Mouse (Mus musculus) embryonic facial prominence, embryonic 11.5 days (tissue): ENCODE results near the gene Rnf223. TPM values are rescaled to one million over a fixed set of nuclear protein-coding genes. Genes with fewer than 3 reads are reported as not detected.
A peak's percentile ranks its signal among the peaks of the same experiment; 100 is the strongest.

Experiments
- ATAC-seq: fragments of 200-750 bp; cut with Nextera tagmentation; replicated peaks from 2 replicates; pipeline ENCODE4 v1.8.0; 2017; ENCODE audit warnings: low read depth; ENCODE audit not compliant: insufficient number of reproducible peaks, low FRiP score, low TSS enrichment
- DNase-seq: peaks from one replicate; pipeline ENCODE4 v3.0.0-alpha.2; 2015; ENCODE audit warnings: low spot score
- H3K27ac ChIP-seq: fragments of 300-500 bp; sonication (generic); replicated peaks from 2 replicates; pipeline ENCODE4 v1.5.1; 2014; ENCODE audit warnings: mild to moderate bottlenecking, low read depth, low read length, control low read depth
- H3K27me3 ChIP-seq: fragments of 300-500 bp; sonication (generic); 2 replicates; pipeline ENCODE4 v1.6.1; 2014; ENCODE audit warnings: mild to moderate bottlenecking, low read length, moderate library complexity, mixed read lengths; ENCODE audit not compliant: control insufficient read depth, insufficient read depth
- H3K36me3 ChIP-seq: fragments of 300-500 bp; sonication (generic); replicated peaks from 2 replicates; pipeline ENCODE4 v1.6.1; 2014; ENCODE audit warnings: low read depth, mild to moderate bottlenecking, low read length, moderate library complexity, mixed read lengths; ENCODE audit not compliant: control insufficient read depth, insufficient read depth
- H3K4me1 ChIP-seq: fragments of 300-500 bp; sonication (generic); 2 replicates; pipeline ENCODE4 v1.6.1; 2014; ENCODE audit warnings: low read length, mixed read lengths; ENCODE audit not compliant: control insufficient read depth, insufficient read depth
- H3K4me2 ChIP-seq: fragments of 300-500 bp; sonication (generic); 2 replicates; pipeline ENCODE4 v1.6.1; 2014; ENCODE audit warnings: low read depth, mild to moderate bottlenecking, control low read depth, low read length, moderate library complexity
- H3K4me3 ChIP-seq: fragments of 300-500 bp; sonication (generic); 2 replicates; pipeline ENCODE4 v1.5.1; 2014; ENCODE audit warnings: low read depth, low read length, control low read depth
- H3K9ac ChIP-seq: fragments of 300-500 bp; sonication (generic); replicated peaks from 2 replicates; pipeline ENCODE4 v1.6.1; 2014; ENCODE audit warnings: mild to moderate bottlenecking, control low read depth, low read length
- H3K9me3 ChIP-seq: fragments of 300-500 bp; sonication (generic); replicated peaks from 2 replicates; pipeline ENCODE4 v1.6.1; 2016; ENCODE audit warnings: mild to moderate bottlenecking, low read length, inconsistent platforms, mixed read lengths; ENCODE audit not compliant: control insufficient read depth
- WGBS: fragments of 180-500 bp; shearing (Covaris S2); extraction: QIAGEN DNeasy Blood & Tissue Kit; methylation state at CpG from one replicate; pipeline ENCODE4 v1.1.7; 2014; 5-methylcytosine and 5-hydroxymethylcytosine counted together
- polyA plus RNA-seq: library from polyadenylated mRNA; unstranded; fragments of >200 nt; fragmentation: Nextera tagmentation; extraction: Ambion mirVana; gene quantifications from 2 replicates; pipeline ENCODE4 v1.2.1, GENCODE M21; 2014

Gene Rnf223
- polyA plus RNA-seq, 1 experiment from 2014 or later = 0.38 TPM

- WGBS = 77% methylated on average over 5 of the region's 5 CpGs
- Histone ChIP-seq H3K27me3 (no peaks in the 10 kb centered on the region), H3K27ac (no peak overlapping the region), H3K4me1 (no peaks in the 10 kb centered on the region), H3K36me3 (no peaks in the 10 kb centered on the region), H3K4me3 (no peak overlapping the region), H3K4me2 (no peak overlapping the region), H3K9me3 (no peaks in the 10 kb centered on the region), H3K9ac (no peak overlapping the region)
- DNase-seq (no peak), ATAC-seq (no peak)
These were observed 36.6 kb upstream of the Rnf223 start for GRCm38 (mm10) chr4:156093758-156094157.

DNA sequence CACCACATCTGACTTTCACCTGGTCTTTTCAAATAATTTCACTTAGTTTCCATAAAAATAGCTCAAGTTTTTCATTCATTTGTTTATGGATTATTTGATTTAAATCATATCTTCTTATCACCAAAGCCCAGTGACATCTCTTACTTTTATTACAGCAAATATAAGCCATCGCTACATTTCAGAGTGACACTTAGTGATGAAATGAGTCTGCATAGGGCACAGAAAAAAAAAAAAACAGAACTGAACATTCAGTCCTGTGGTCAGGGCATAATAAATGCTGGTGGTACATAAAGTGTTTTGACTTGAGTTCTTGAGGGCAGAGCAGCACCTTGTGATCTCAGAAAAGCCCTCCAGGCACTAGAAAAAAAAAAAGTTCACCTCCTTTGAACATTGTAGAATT, 34.1 kb upstream of the Rnf223 start:
- Histone ChIP-seq H3K9me3 (no peaks in the 10 kb centered on the region), H3K4me3 (no peak overlapping the region), H3K4me2 (no peak overlapping the region), H3K27me3 (no peaks in the 10 kb centered on the region), H3K4me1 (no peaks in the 10 kb centered on the region), H3K27ac (no peak overlapping the region), H3K36me3 (no peaks in the 10 kb centered on the region), H3K9ac (no peak overlapping the region)
- WGBS = 98% methylated on average over 1 of the region's 1 CpGs
- DNase-seq = no peak
- ATAC-seq = no peak

GRCm38 (mm10) chr4:156097770-156098366, 32.4 kb upstream of the Rnf223 start:
- peak; percentile 59 for ATAC-seq
- 51% methylated on average over 9 of the region's 9 CpGs for WGBS

DNA sequence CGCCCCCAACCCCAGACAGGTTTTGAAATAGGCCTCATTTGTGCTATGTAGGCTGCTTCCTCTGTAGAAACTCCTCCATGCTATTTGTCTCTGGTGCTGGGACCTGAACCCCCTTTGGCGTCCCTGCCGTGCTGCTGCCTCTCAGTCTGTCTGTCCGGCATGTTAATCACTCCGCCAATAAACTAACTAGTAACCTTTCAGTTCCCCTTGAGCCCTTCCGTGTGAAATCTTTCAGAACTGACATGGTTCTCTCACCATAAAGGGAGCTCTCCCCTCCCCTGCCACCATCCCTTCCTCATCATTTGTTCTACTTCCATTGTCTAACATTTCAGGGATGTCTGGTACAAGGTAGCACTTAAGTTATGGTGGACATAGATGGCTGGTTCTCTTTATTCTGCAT, 30.9 kb upstream of the Rnf223 start:
- Histone ChIP-seq H3K27ac (no peak overlapping the region), H3K9me3 (no peaks in the 10 kb centered on the region), H3K27me3 (no peaks in the 10 kb centered on the region), H3K4me3 (no peak overlapping the region), H3K36me3 (no peaks in the 10 kb centered on the region), H3K4me2 (no peak overlapping the region), H3K4me1 (no peaks in the 10 kb centered on the region), H3K9ac (no peak overlapping the region)
- no peak for DNase-seq
- ATAC-seq = no peak
- 74% methylated on average over 6 of the region's 6 CpGs for WGBS

More at GRCm38 (mm10) chr4:156097770-156098366, 32.4 kb upstream of the Rnf223 start:
- H3K9ac ChIP-seq = no peak overlapping the region
- H3K36me3 ChIP-seq = no peaks in the 10 kb centered on the region
- H3K9me3 ChIP-seq = no peaks in the 10 kb centered on the region
- H3K4me1 ChIP-seq = no peaks in the 10 kb centered on the region
- no peak overlapping the region for H3K4me3 ChIP-seq
- H3K4me2 ChIP-seq = no peak overlapping the region
- no peak overlapping the region for H3K27ac ChIP-seq
- H3K27me3 ChIP-seq = no peaks in the 10 kb centered on the region
- DNase-seq = peak; percentile 2

GRCm38 (mm10) chr4:156100501-156100900, 29.8 kb upstream of the Rnf223 start:
- DNase-seq (no peak), ATAC-seq (no peak)
- Histone ChIP-seq H3K9me3 (no peaks in the 10 kb centered on the region), H3K4me1 (no peaks in the 10 kb centered on the region), H3K27ac (no peak overlapping the region), H3K27me3 (no peaks in the 10 kb centered on the region), H3K9ac (no peak overlapping the region), H3K4me2 (no peak overlapping the region), H3K4me3 (no peak overlapping the region), H3K36me3 (no peaks in the 10 kb centered on the region)
- 87% methylated on average over 5 of the region's 5 CpGs for WGBS

GRCm38 (mm10) chr4:156101481-156101903, 28.8 kb upstream of the Rnf223 start:
- Histone ChIP-seq H3K9me3 (no peaks in the 10 kb centered on the region), H3K4me3 (no peak overlapping the region), H3K27me3 (no peaks in the 10 kb centered on the region), H3K4me2 (no peak overlapping the region), H3K27ac (no peak overlapping the region), H3K36me3 (no peaks in the 10 kb centered on the region), H3K9ac (no peak overlapping the region), H3K4me1 (no peaks in the 10 kb centered on the region)
- WGBS = 36% methylated on average over 3 of the region's 3 CpGs
- DNase-seq (peak; percentile 2), ATAC-seq (no peak)

- 81% methylated on average over 4 of the region's 4 CpGs for WGBS
These were observed 27.0 kb upstream of the Rnf223 start for GRCm38 (mm10) chr4:156103342-156103741.

GRCm38 (mm10) chr4:156108606-156109546, 21.4 kb upstream of the Rnf223 start:
- H3K4me1 ChIP-seq = no peaks in the 10 kb centered on the region
- H3K4me3 ChIP-seq = peak overlapping the region; percentile 87
- 22% methylated on average over 12 of the region's 13 CpGs for WGBS
- no peaks in the 10 kb centered on the region for H3K36me3 ChIP-seq
- no peaks in the 10 kb centered on the region for H3K27me3 ChIP-seq
- H3K9ac ChIP-seq = peak overlapping the region; percentile 68
- DNase-seq (peak; percentile 76), ATAC-seq (peak; percentile 45)
- peak overlapping the region; percentile 48 for H3K4me2 ChIP-seq
- H3K27ac ChIP-seq = peak overlapping the region; percentile 52; the same call in 1 of the 2 replicates
- H3K9me3 ChIP-seq = no peaks in the 10 kb centered on the region

More at GRCm38 (mm10) chr4:156103342-156103741, 27.0 kb upstream of the Rnf223 start:
- no peak overlapping the region for H3K4me3 ChIP-seq
- no peaks in the 10 kb centered on the region for H3K36me3 ChIP-seq
- no peak overlapping the region for H3K27ac ChIP-seq
- H3K9ac ChIP-seq = no peak overlapping the region
- no peaks in the 10 kb centered on the region for H3K9me3 ChIP-seq
- H3K4me2 ChIP-seq = no peak overlapping the region
- H3K4me1 ChIP-seq = no peaks in the 10 kb centered on the region
- ATAC-seq = no peak
- H3K27me3 ChIP-seq = no peaks in the 10 kb centered on the region
- DNase-seq = no peak
